Mouse (Mus musculus) cerebellum, adult 11 months (tissue): ENCODE measurements around the gene Gdpd1.

Source experiments
- DNase-seq: peaks from one replicate; pipeline ENCODE4 v3.0.0; 2022

Gdpd1 gene

DNA sequence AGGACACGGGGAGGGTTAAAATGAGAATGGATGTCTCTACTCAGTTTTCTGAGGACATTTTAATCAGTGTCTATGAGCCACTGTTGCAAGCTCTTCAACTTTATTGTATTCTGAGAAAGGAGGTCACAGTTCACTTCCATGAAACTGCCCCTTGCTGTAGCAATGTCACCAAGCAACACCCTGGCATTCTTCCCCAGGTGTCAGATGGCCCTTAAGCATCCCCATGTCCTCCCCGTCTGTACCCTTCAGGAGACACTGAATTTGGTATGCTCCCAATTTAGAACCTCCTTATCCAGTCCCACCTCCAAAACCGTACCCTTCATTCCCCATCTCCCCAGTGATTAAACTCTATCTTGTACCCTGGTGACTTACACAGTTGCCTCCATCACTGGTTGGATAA is 88.9 kb downstream of the Gdpd1 start:
- peak; percentile 50 for DNase-seq
